In the genomic region with DNA sequence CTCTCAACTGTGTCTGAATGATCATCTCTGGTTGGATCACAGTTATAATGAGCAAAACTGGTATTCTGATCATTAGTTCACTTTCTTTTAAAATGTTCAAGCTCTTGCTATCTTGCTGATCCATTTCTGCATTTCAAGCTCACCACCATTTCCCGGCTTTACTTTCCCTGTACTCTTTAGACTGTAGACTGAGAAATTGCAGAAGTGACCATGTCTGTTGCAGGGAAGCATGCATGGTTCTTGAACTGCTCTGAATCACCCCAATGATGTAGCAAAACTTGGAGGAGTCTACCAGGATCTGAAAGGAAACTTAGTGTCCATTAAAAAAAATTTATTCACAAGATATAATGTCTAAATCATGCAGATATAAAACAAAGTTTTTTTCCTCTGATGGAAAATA, we compare ENCODE assay signal across 24 mouse cellular contexts. TPM values are rescaled to one million over a fixed set of nuclear protein-coding genes. Genes with fewer than 3 reads are reported as not detected.
DNase-seq lines count a peak whose midpoint lies in the region; ATAC-seq and TF ChIP-seq lines count a peak whose summit lies in the region.
"Had no signal": no experiment of that assay in that cellular context is flagged by ENCODE, and none has a peak within 500 bp of the region (broad histone marks: within the 10 kb centered on the region; RNA-seq: fewer than 3 reads in every experiment).

No protein-coding gene starts in this region.

- no peak for TF ChIP-seq EP300 in lung, postnatal 0 days (IDR thresholded peaks at IDR 0.05)

- H3K36me3 ChIP-seq in lung, postnatal 0 days (ENCODE audit: insufficient read depth, low read length): no peaks in the 10 kb centered on the region
- H3K36me3 ChIP-seq in macrophage (ENCODE audit: inconsistent target): no peaks in the 10 kb centered on the region
- H3K36me3 ChIP-seq: heart, embryonic 13.5 days had no signal

- no peak for TF ChIP-seq CTCF in lung, postnatal 0 days (IDR thresholded peaks at IDR 0.05)
- no peak for TF ChIP-seq CTCF in bone marrow macrophage, adult 2 months (IDR thresholded peaks at IDR 0.05; ENCODE audit: low read depth, low read length)
- no peak for TF ChIP-seq CTCF in gastrocnemius, adult 2 months (IDR thresholded peaks at IDR 0.05)

- H3K4me3 ChIP-seq in lung, postnatal 0 days (ENCODE audit: low read depth, low read length): no peak overlapping the region
- H3K4me3 ChIP-seq in bone marrow macrophage, adult 2 months (ENCODE audit: insufficient read depth, low read length): no peak overlapping the region
- H3K4me3 ChIP-seq in macrophage (ENCODE audit: inconsistent target): no peak overlapping the region
- H3K4me3 ChIP-seq in gastrocnemius, adult 2 months: no peak overlapping the region
- H3K4me3 ChIP-seq: embryonic facial prominence, embryonic 10.5 days; forebrain, embryonic 13.5 days; heart, embryonic 13.5 days; hindbrain, embryonic 12.5 days had no signal

- no peaks in the 10 kb centered on the region for H3K4me1 ChIP-seq in lung, postnatal 0 days (ENCODE audit: insufficient read depth, low read depth, low read length)
- H3K4me1 ChIP-seq in bone marrow macrophage, adult 2 months (ENCODE audit: control insufficient read depth, insufficient read depth, low read length): peaks cover 20% of the 10 kb centered on the region

- peaks cover 38% of the 10 kb centered on the region for H3K79me2 ChIP-seq in macrophage (ENCODE audit: inconsistent target)

- H3K9me3 ChIP-seq in lung, postnatal 0 days (ENCODE audit: low read length): no peaks in the 10 kb centered on the region

- DNase-seq in lung, postnatal 0 days (ENCODE audit: low spot score): peak; percentile 9
- DNase-seq in lung, postnatal 14 days: no peak
- DNase-seq in gastrocnemius, adult 2 months: no peak
- DNase-seq in urinary bladder, postnatal 14 days (ENCODE audit: low spot score): no peak
- DNase-seq: adrenal gland, postnatal 25 days; cerebellum, adult 11-12 months; cerebellum, adult 9-10 months; cerebellum, postnatal 25 days; forebrain, postnatal 0 days; gastrocnemius, postnatal 25 days; heart, adult 11 months; heart, postnatal 36 days had no signal

- intact Hi-C loops in gastrocnemius, adult 2 months (cut with DNase I): loop anchor here (10.0 kb wide), 1 partner anchor 328 kb away; no protein-coding TSS in a partner anchor

- H3K27me3 ChIP-seq in lung, postnatal 0 days (replicated peaks; ENCODE audit: insufficient read depth, low read length): no peaks in the 10 kb centered on the region
- H3K27me3 ChIP-seq: CH12.LX; forebrain, embryonic 13.5 days; heart, embryonic 13.5 days; hindbrain, embryonic 12.5 days had no signal

- no peak overlapping the region for H3K9ac ChIP-seq in lung, postnatal 0 days (replicated peaks; ENCODE audit: low read depth)
- H3K9ac ChIP-seq: forebrain, embryonic 13.5 days; forebrain, postnatal 0 days; heart, embryonic 13.5 days; hindbrain, embryonic 12.5 days had no signal

- no peak overlapping the region for H3K27ac ChIP-seq in lung, postnatal 0 days (ENCODE audit: low read length)
- H3K27ac ChIP-seq in bone marrow macrophage, adult 2 months (ENCODE audit: insufficient read depth, low read depth, low read length): peak overlapping the region; percentile 61
- H3K27ac ChIP-seq in macrophage: peak overlapping the region; percentile 59
- no peak overlapping the region for H3K27ac ChIP-seq in gastrocnemius, adult 2 months
- H3K27ac ChIP-seq: embryonic facial prominence, embryonic 10.5 days; forebrain, embryonic 13.5 days; heart, embryonic 13.5 days; hindbrain, embryonic 12.5 days had no signal

- no peak overlapping the region for H3K4me2 ChIP-seq in lung, postnatal 0 days (replicated peaks; ENCODE audit: low read depth, low read length)
- H3K4me2 ChIP-seq: forebrain, embryonic 13.5 days; heart, embryonic 13.5 days; hindbrain, embryonic 12.5 days had no signal

- no peak for TF ChIP-seq POLR2A in bone marrow macrophage, adult 2 months (IDR thresholded peaks at IDR 0.05; ENCODE audit: borderline replicate concordance, low read depth, low read length)

- WGBS in lung, postnatal 0 days: 90% methylated on average over 1 of the region's 1 CpGs
- WGBS in macrophage (ENCODE audit: missing documents): 0% methylated on average over 1 of the region's 1 CpGs

- no peak for ATAC-seq in lung, postnatal 0 days
- ATAC-seq in neutrophil, adult 5-6 weeks (ENCODE audit: extremely low read depth, insufficient number of reproducible peaks, low FRiP score, poor library complexity, severe bottlenecking): peak; percentile 32; the same call in 1 of the 2 replicates
- ATAC-seq: activated CD4-positive, CD25-positive, alpha-beta regulatory T cell, adult 4 months; forebrain, embryonic 13.5 days; forebrain, postnatal 0 days; hindbrain, embryonic 16.5 days; Patski had no signal

RNA-seq across cellular contexts. Expression of a gene that starts 1.2 kb away (rescaled TPM):
- polyA plus RNA-seq in lung, postnatal 0 days (2015; fragmentation: Nextera tagmentation; extraction: Ambion mirVana): 92.6 and 95.3 TPM in 2 replicates
- polyA plus RNA-seq in bone marrow macrophage, adult 2 months (2012; ENCODE audit: insufficient read depth, insufficient read length, missing spikeins): 343 and 368 TPM in 2 replicates
- 10 to 100 TPM in 12 of 26 experiments, 1 to 10 TPM in 14; 2.9 to 20.5 (median 9.4) TPM for total RNA-seq in macrophage (2018; cell fraction: chromatin; rRNA removed)
- total RNA-seq in macrophage (2018; cell fraction: cytosol; rRNA removed): 100 to 1,000 TPM; 158 to 236 (median 192) TPM
- 100 to 1,000 TPM in 16 of 26 experiments, 10 to 100 TPM in 10; 19.1 to 164 (median 109) TPM for total RNA-seq in macrophage (2018; cell fraction: nucleus; rRNA removed)
- 278 to 290 TPM (median 281 TPM) in 3 replicates for polyA plus RNA-seq in macrophage (2018)
- 57.8 and 62.9 TPM in 2 replicates for total RNA-seq in neutrophil, adult 5-6 weeks (2017)
- 10 to 100 TPM; 66.4 to 74.7 TPM for total RNA-seq in gastrocnemius, adult 2 months (2021)
- total RNA-seq: CH12.LX had no signal

RNA-seq across cellular contexts. Expression of a gene that starts 8.3 kb away (rescaled TPM):
- polyA plus RNA-seq in lung, postnatal 0 days (2015; fragmentation: Nextera tagmentation; extraction: Ambion mirVana): 8.6 and 12.9 TPM in 2 replicates
- polyA plus RNA-seq in bone marrow macrophage, adult 2 months (2012; ENCODE audit: insufficient read depth, insufficient read length, missing spikeins): 1.6 TPM in 1 of 2 replicates, not detected in the other
- total RNA-seq in macrophage (2018; cell fraction: chromatin; rRNA removed): 1 to 10 TPM in 1 of 26 experiments, not detected in 25; 2.1 TPM
- total RNA-seq in macrophage (2018; cell fraction: cytosol; rRNA removed): under 1 TPM in 12 of 26 experiments, not detected in 14; 0.17 to 0.37 (median 0.25) TPM
- 1 to 10 TPM in 2 of 26 experiments, not detected in 24; 2.7 TPM for total RNA-seq in macrophage (2018; cell fraction: nucleus; rRNA removed)
- 0.55 to 13.8 TPM in 2 of 3 replicates, not detected in the other for polyA plus RNA-seq in macrophage (2018)
- total RNA-seq in neutrophil, adult 5-6 weeks (2017): not detected in 2 replicates
- total RNA-seq in gastrocnemius, adult 2 months (2021): not detected
- total RNA-seq: CH12.LX; gastrocnemius, adult 18-20 months; gastrocnemius, postnatal 25 days had no signal
- polyA plus RNA-seq: activated CD4-positive, CD25-positive, alpha-beta regulatory T cell, adult 4 months had no signal

Comparison
In these comparisons a context has a peak if more than half of its experiments do, and no peak if none do; other contexts are left out.
1. H3K27ac ChIP-seq: peak in bone marrow macrophage, adult 2 months (single experiment) and macrophage (single experiment); none in lung, postnatal 0 days (single experiment) and gastrocnemius, adult 2 months (single experiment).